Mouse (Mus musculus) urinary bladder, postnatal 36 days (tissue): ENCODE measurements around the gene Arhgap19.

ENCODE experiments used
- DNase-seq, 2 experiments: peaks; one replicate each; pipeline ENCODE4 v3.0.0; 2022; ENCODE audit warnings: low spot score in 2 of 2, mixed read lengths in 1 of 2

The Arhgap19 gene

DNA sequence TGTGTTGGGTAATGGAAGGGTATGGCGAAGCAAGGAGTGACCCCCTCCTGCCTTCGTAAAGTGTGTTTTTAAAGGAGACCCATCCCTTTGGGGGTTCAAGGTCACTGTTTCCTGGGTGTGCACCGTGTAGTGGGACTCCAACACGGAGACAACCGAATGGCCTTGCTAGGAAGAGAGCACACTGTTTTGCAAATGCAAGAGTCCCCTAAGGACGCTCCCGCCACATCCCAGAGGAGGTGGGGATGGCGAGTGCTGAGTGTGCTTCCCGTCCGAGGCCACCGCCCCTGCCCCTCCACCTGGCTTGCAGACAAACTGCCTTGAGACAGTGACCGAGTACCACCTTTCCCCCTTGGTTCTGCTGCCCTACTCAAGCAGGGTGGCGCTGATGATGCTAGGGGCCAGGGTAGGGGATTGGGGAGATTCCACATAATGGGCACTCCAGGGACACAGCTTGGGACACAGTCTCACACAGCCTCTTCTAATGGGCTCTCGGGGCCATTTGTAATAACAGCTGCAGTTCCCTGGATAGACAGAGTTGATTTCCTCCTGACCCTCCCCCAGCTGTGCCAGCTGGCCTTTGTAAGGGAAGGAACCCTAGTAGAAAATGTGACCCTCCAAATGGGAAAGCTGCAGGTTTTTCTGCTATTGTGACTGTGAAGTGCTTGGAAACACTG, 30.0 kb upstream of the Arhgap19 start:
- DNase-seq, result no peak

DNA sequence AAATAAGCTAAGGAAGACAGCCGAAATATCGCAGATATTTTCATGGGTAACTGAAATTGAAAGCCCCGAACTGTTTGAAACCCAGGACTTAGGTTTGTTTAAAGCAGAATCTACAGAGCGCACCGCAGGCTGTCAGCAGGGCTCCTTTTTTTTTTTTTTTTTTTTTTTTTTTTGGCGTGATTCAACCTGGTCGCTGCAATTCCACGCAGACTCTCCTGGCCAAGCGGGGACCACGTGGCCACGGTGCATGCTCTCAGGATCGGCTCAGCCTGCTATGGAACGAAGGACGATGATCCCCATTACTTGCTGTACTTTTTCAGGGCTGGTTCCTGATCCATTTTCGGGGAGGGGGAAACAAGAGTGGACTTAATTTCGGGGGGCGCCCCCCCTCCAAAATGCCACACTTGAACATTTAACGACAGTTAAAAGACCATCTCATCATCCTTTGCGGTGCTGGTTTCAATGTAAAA, 29.3 kb upstream of the Arhgap19 start:
- DNase-seq, result no peak

DNA sequence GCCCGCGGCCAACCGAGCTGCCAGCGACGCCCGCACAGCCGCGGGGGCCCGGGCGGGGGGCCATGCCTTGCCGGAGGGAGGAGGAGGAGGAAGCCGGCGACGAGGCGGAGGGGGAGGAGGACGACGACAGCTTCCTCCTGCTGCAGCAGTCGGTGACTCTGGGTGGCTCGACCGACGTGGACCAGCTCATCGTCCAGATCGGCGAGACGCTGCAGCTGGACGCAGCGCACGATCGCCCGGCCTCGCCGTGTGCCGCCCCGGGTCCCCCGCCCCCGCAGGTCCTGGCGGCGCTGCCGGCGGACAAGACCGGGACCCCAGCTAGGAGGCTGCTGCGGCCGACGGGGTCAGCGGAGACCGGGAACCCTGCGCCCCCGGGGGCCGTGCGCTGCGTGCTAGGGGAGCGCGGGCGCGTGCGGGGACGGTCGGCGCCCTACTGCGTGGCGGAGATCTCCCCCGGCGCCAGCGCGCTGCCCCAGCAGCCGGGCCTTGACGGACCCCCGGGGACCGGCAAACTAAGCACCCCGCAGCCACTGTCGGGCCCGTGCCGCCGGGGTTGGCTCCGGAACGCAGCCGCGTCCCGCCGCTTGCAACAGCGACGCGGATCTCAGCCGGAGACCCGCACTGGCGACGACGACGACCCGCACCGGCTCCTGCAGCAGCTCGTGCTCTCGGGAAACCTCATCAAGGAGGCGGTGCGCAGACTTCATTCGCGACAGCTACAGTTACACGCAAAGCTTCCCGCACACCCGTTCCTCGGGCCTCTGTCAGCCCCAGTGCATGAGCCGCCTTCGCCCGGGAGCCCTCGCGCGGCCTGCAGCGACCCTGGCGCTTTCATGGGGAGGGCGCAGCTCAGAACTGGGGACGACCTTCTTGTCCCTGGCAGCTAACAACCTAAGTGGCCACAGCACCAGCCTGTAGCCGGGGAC, 28.5 kb upstream of the Arhgap19 start:
- DNase-seq, result no peak

DNA sequence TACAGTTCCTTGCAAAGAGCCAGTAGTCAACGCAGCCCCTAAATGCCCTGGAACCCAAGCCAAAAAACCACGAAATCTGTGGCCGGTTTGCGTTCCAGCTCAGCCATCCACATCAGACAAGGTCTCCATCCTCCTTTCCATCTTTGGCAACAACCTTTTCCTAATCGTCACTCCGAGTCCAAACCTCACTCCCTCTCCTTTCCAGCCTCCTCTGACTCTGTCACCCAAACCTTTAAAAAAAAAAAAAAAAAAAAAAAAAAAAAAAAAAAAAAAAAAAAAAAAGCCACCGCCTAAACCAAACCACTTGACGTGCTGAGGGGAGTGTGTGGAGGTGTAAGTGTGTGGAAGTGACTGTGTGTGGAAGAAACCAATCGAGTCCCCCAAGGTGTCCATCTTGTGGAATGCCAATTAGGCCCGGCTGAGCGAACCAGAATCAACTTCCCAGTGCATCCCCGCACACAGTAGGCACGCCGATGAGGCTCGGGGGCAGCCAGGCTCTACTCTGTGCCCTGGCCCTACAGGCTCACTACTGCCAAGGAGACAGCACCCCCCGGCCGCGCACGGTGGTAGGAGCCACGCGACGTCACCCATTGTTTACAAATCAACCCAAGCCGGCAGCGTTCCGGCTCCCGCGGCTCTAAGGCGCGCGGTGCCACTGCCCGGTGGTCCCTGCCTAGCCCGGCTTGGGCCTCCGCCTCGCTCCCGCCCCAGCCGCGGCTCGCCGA, 27.7 kb upstream of the Arhgap19 start, which contains the start of gene Frat1:
Gene Frat1, plus strand, starts transcription at position 590 of the 725 bp plus-strand sequence.
- DNase-seq, result peak; percentile 81 to 88

DNA sequence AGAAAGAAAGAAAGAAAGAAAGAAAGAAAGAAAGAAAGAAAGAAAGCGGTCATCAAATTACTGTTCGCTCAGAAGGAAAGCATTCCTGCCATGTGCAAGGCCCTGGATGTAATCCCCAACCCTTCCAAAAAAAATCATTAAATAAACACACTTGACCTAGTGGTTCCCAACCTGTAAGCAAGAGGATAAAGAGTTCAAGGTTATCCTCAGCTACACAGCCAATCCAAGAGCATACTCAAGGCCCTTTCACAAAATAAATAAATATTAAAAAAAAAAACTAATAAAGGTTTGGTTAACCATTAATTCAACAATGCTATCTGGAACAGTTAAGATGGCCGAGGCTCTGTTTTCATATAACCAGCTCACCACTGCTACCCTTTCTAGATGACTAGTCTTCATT, 27.1 kb upstream of the Arhgap19 start:
- DNase-seq, result no peak

DNA sequence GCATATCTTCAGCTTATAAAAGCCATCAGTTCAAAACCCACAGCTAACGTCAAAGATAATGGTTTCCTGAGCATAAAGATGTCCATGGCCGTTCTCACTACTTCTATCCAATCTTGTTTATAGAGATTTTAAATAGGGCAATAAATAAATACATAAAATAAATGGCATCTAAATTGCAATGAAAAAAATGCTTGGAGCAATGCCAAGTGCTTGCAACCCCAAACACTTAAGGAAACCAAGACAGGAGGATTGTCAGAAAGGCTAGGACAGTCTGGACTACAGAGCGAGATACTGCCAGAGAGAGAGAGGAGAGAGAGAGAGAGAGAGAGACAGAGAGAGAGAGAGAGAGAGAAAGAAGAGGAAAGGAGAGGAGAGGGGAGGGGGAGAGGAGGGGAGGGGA, 24.7 kb upstream of the Arhgap19 start:
- DNase-seq, result no peak

DNA sequence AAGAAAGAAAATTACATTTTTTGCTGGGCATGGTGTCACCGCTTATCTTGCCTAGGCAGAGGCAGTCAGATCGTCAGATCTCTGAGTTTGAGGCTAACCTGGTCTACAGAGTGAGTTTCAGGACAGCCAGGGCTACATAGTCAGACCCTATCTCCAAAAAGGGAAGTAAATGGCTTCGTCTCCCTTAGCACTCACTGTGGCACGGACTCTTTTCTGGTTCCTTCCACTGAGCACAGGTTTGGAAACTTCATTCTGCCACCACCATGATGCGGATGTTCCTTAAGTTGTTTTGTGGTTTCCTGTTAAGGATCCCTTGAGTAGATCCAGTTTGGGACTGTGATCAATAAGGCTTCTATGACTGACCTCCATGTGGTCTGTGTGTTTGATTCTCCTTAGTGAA, 23.1 kb upstream of the Arhgap19 start:
- DNase-seq, result no peak

DNA sequence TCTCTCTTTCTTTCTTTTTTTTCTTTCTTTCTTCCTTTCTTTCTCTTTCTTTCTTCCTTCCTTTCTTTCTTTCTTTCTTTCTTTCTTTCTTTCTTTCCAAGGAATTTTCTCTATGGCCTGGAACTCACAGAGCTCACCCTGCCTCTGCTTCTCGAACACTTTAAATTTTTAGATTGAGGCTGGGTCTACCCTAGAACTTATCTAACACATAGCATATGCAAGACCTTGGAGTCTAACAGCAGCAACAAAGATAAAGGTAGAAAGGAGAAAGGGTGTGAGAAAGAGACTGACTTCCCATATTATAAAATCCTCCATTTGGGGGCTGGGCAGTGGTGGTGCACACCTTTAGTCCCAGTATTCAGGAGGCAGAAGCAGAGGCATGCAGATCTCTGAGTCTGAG, 20.7 kb upstream of the Arhgap19 start:
- DNase-seq, result no peak

DNA sequence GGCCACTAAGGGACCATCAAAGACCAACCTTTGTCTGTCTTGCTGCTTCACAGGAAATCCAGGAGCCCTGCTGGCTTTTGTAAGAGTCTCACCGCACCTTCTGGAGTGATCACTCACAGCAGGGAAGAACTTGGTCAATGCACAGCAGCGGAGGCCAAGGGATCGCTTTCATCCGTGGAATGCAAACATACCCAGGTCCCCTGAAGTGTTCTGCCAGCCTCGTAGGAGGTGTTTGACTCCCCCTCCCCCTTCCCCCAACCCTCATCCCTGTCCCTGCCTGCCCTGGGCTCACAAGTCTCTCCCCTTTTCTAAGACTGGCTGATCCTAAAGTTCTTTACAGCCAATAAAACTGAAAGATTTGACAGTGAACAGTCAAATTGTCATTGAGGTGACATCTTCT, 19.6 kb upstream of the Arhgap19 start:
- no peak for DNase-seq

DNA sequence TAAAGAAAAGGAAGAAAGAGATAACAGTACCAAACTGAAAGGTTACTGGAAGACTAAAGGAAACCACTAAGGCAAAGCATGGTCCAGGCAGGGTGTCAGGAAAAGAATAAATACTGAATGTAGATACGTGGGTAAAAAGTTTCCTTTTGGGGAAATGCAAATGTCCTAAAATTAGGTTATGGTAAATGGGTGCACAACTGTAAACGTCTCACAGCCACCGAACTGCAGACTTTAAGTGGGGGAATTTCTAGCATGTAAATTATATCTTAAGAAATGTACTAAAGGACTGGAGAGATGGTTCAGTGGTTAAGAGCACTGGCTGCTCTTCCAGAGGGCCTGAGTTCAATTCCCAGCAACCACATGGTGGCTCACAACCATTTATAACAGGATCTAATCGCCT, 16.9 kb upstream of the Arhgap19 start:
- no peak for DNase-seq

DNA sequence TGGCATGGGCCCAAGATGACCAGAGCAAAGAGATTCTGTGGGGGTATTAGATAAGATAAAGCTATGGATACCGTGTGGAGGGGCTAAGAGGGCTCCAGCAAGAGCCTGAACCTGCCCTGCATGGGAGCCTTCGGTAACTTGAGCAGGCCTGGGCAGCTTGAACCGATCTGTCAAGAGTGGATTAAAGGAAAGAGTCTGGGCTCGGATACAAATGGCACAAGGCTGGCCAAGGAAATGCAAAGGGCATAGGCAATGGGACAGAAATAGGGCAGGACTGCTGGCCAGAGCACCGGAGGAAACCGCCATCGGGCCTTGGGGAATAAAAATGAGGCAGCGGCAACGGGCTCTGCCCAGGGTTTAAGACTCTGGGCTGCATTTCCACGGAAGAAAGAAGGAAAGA, 15.5 kb upstream of the Arhgap19 start:
- DNase-seq, result peak in 1 of 2 experiments; percentile 51

DNA sequence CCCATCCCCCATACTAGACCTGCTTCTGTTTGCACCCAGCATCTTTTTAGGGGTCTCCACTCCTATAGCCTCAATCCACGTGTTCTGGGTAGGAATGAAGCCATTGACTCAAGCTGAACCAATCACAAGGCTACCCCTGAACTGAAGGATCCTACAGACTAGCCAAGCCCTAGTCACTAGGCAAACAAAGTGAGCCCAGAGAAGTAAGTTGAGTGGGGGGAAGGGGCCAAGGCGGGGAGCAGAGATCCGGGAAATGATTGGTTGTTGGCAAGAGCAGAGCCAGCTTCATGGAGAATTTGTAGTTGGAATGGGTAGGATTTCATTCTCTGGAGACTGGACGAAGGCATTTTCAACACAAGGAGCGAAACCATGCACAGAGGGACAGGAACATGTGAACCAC, 15.1 kb upstream of the Arhgap19 start:
- no peak for DNase-seq

DNA sequence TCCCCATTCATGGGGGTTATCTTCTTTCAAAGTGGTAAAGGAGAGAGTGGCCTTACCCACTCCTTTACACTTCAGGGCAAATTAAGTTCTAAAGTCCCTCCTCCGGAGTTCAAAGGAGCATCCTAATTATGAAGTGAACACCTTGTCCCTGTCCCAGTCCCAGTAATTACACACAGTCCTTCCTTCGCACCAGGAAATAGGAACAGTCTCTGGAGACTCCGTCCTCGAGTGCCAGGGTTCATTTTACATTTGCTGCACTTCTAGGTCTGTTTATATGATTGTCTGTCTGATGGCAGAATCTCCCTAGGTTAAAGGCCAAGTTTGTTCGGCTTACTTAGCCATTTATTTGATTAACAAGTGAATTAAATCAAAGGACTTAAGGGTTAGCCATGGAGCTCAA, 14.6 kb upstream of the Arhgap19 start:
- DNase-seq, result no peak

DNA sequence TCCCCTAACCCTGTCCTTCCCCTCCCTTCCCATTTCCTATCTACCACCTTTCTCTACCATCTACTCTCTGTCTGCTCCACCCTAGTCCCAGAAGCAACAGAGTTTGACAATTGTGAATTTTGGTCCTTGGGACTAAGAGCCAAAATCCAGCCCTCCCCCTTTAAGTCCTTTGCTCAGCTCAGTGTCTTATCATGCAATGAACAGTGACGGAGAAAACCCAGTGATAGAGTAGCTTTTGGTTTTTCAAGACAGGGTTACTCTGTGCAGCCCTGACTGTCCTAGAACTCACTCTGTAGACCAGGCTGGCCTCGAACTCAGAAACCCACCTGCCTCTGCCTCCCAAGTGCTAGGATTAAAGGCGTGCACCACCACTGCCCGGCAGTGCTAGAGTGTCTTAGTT, 11.5 kb upstream of the Arhgap19 start:
- DNase-seq, result no peak

DNA sequence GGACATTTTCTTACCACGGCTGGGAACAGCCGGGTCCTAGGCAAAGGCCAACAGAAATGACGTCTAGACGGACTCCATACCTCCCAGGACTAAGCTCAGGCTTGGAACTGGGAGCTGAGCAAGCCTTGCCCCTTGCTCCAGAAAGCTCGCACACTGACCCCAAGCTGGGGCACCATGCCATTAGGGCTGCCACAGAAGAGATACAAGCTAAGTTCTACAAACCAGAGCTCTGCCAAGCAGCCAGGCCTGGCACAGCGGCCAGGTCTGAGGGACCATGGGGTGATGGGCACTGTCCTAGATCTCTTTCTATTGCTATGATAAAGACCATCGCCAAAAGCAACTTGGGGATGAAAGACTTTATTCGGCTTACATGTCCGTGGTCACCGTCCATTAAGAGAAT, 10.7 kb upstream of the Arhgap19 start:
- DNase-seq, result peak in 1 of 2 experiments; percentile 56

DNA sequence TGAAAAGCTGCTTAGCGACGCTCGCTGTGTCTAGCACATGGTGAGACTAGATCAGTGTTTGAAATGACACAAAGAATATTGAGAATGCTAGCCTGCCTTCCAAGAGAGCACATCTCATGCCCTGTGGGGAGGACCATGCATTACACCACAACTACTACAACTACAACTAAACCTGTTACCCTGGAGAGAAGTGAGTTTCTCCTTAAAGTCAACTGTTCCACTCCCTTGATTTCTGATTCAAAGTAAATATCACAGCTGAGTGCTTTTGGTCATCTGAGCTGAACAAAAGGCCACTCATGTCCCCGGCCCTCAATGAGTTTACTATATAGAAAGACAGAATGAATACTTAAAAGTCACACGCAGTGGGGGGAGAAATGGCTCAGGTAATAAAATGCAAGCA, 8.2 kb upstream of the Arhgap19 start:
- DNase-seq, result no peak

DNA sequence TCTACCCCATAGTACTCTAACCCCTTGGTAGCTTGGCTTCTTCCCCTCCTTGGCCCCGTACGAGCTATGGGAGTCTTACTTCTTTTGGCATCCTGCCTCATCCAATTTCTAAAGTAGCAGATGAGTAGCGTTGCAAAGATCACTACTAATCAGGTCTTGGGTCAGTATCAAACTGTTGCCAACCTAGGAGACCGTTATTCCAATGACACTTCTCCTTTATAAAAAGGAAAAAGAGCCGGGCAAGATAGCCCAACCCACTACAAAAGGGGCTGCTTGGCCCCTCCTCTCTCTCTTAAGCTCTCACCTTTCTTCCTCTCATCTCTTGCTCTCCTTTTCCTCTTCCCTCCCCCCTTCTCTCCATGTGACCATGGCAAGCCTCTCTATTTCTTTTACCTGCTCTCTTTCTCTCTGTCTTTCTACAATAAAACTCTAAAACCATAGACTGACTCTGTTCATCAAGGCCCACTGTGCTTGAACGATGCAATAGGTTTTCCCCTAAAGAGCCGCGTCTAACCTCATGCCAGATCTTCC, 6.3 kb upstream of the Arhgap19 start:
- no peak for DNase-seq

DNA sequence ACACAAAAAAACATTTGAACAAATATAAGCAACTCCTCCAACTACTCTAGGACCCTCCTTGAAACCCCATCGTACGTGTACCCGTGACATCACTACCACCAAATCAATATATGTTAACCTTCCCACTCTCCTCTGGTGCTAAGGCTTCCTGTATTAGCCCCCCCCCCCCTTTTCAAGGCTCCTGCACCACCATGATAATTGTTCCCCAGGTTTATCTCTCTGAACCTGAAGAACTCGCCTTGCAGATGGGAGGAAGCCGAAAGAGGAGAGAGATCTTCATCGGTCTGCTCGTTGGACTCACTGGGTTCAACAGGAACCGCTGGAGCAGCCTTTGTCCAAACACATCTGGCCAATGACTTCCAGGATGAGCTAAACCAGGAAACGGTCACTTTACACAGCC, 5.7 kb upstream of the Arhgap19 start:
- DNase-seq, result no peak

DNA sequence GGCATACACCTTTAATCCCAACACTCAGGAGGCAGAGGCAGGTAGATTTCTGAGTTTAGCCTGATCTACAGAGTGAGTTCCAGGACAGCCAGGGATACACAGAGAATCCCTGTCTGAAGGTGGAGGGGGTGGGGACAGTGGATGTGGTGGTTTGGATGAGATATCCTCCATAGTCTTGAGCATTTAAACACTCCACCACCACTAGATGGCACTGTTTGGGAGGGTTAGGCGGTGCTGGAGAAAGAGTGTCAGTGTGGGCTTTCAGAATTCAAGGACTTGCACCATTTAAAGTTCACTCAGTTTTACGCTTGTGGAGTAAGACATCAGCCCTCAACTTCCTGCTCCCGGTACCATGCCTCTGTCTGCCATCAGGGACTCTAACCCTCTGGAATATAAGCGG, 4.0 kb upstream of the Arhgap19 start:
- no peak for DNase-seq

DNA sequence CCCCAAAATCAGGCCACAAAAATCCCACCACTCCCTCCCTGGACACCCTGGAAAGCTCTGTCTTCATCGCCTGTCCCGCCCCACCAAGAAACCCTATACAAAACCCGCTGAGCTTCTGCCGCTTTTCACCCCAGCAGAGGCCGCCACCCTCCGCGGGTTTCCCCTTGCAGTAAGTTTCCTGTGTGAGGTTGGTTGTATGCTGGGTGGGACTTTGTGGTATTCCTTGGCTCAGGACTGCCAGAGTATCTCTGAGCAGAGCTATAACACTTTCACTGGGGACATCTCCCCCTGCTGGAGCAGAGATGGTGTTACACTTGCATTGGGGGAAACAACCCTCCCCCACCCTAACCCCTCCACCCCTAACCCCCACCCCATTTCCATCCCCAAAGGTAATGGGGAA, 1.5 kb upstream of the Arhgap19 start:
- no peak for DNase-seq

DNA sequence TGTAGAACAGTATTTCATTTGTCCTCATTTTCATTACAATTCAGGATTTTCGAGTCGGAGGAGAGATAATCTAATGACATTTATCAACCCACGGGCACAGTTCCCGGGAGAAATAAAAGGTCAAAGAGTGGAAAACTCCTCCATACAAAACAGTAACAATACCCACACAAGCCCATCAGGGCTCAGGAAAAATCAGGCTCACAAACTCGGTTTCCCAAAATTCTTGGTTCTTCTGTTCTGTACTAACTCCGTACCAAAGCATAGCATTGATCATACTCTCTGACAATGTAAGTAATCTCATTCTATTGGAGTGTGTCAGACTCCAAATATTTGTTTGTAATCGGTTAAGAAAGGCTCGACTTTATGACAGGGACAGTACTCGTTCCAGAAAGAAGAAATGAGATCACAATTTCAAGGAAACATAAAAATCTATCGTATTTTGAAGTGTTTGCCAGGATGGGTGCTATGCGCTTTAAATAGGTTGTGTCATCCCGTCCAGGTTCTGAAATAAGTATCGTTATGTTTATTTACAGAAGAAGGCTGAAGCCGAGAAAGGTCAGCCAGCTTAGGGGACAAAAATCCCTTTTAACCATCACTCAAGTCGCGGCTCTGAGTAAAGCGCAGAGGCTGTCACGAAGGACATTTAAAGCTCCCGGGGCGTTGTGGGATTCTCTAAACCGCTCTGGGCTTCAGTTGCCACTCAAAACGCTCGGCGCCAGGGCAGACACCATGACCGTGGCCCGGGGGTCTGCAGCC, 683 bp downstream of the Arhgap19 start:
- DNase-seq, result peak in 1 of 2 experiments; percentile 6
